Mouse (Mus musculus): ENCODE data around the gene Dmrtc1c2. TPM values are rescaled to one million over a fixed set of nuclear protein-coding genes. Genes with fewer than 3 reads are reported as not detected.
"Not testable (repeated sequence)": the region's sequence is repeated elsewhere in the genome, so short reads cannot be mapped to it uniquely, and the experiment has no call there.

The Dmrtc1c2 gene
- polyA plus RNA-seq (2014; fragmentation: Nextera tagmentation; extraction: Ambion mirVana): 0.17 TPM in 1 of 2 replicates, not detected in the other

DNA sequence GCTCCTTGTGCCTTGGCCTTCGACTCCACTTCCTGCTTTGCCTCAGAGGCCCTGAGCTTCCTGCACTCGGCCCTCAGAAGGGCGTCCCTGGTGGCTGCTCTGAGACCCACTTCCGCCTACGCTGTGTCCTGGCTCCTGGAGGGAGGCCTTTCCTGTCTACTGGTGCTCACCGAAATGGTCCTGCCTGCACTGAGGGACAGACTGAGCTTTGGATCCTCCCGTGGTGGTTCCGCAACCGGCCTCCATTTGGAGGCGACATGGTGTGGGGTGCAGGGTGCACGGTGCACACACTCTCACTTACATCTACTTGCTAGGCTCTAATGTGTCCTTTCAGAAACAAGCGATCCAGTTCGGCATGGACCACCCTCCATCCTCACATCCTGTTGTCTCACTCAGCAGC lies at the start of gene Dmrtc1c2:
TSS of gene Dmrtc1c2 (minus strand) at position 101 of the 400 bp plus-strand sequence.
- ATAC-seq (replicated peaks; ENCODE audit: insufficient number of reproducible peaks, low FRiP score, low TSS enrichment); H3K27me3 ChIP-seq (ENCODE audit: control insufficient read depth, insufficient read depth, low read length); H3K36me3 ChIP-seq (ENCODE audit: control insufficient read depth, insufficient read depth, low read length); H3K4me1 ChIP-seq (ENCODE audit: control insufficient read depth, insufficient read depth, low read length); H3K4me2 ChIP-seq; H3K9me3 ChIP-seq (replicated peaks; ENCODE audit: control insufficient read depth, low read length); H3K9ac ChIP-seq (ENCODE audit: low read depth, low read length); H3K27ac ChIP-seq (ENCODE audit: low read depth, low read length); H3K4me3 ChIP-seq (ENCODE audit: low read depth, low read length): not testable (repeated sequence)
- 86% methylated on average over 1 of the region's 13 CpGs for WGBS (ENCODE audit: insufficient replicate concordance)

DNA sequence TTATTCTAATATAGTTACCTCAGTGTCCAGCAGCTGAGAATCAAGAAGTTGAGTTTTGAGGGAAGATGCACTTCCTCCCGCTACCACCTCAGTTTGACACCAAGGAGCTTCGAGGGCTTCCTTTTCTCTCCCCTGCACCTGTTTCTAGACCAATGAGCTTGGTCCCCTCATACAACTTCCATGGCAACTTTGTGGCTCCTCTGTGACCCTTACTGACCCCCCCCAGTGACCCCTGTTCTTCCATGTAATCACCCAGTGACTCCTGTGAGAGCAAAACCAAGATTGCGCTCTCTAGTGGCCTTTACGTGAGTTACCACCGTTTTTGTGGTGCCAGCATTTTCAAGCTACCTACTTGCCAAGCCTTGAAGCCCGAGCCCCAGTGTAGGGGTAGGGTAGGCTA lies 13.5 kb upstream of the Dmrtc1c2 start, which contains the start of gene 1700031F05Rik:
TSS of gene 1700031F05Rik (minus strand) at position 101 of the 400 bp plus-strand sequence.
- no peak within 1 kb of the TSS for H3K27ac ChIP-seq (ENCODE audit: low read depth, low read length)

DNA sequence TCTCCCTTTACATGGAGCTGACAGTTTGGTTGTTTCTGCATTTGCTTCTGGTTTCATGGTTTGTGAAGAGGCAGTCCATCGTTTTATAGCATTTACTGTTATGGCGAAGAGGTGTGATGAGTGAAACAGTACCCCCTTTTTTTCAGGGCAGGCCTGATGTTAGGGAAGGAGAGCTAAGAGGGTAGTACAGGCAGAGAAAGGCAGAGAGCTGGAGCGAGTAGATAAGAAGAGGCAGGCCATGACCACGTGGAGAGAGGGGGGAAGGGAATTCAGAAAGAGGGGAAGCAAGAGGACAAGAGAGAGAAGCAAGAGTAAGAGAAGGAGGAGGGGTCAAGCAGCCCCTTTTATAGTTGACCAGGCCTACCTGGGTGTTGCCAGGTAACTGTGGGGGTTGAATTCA lies 42.1 kb downstream of the Dmrtc1c2 start:
- Histone ChIP-seq H3K36me3 (ENCODE audit: control insufficient read depth, insufficient read depth, low read length) (no peaks in the 10 kb centered on the region), H3K27me3 (ENCODE audit: control insufficient read depth, insufficient read depth, low read length) (no peaks in the 10 kb centered on the region), H3K27ac (ENCODE audit: low read depth, low read length) (no peak overlapping the region), H3K4me2 (no peak overlapping the region), H3K4me3 (ENCODE audit: low read depth, low read length) (no peak overlapping the region), H3K9me3 (replicated peaks; ENCODE audit: control insufficient read depth, low read length) (no peaks in the 10 kb centered on the region), H3K9ac (ENCODE audit: low read depth, low read length) (no peak overlapping the region), H3K4me1 (ENCODE audit: control insufficient read depth, insufficient read depth, low read length) (no peaks in the 10 kb centered on the region)
- ATAC-seq (replicated peaks; ENCODE audit: insufficient number of reproducible peaks, low FRiP score, low TSS enrichment): no peak
- WGBS (ENCODE audit: insufficient replicate concordance): 46% methylated on average over 4 of the region's 4 CpGs

More for the DNA sequence above, 13.5 kb upstream of the Dmrtc1c2 start, which contains the start of gene 1700031F05Rik:
- ATAC-seq (replicated peaks; ENCODE audit: insufficient number of reproducible peaks, low FRiP score, low TSS enrichment): no peak
- no peaks in the 10 kb centered on the region for H3K36me3 ChIP-seq (ENCODE audit: control insufficient read depth, insufficient read depth, low read length)
- H3K9ac ChIP-seq (ENCODE audit: low read depth, low read length): no peak within 1 kb of the TSS
- no peak within 1 kb of the TSS for H3K4me3 ChIP-seq (ENCODE audit: low read depth, low read length)
- no peak within 1 kb of the TSS for H3K4me2 ChIP-seq
- WGBS (ENCODE audit: insufficient replicate concordance): 88% methylated on average over 6 of the region's 6 CpGs
- H3K4me1 ChIP-seq (ENCODE audit: control insufficient read depth, insufficient read depth, low read length): no peaks in the 10 kb centered on the region
- H3K9me3 ChIP-seq (replicated peaks; ENCODE audit: control insufficient read depth, low read length): no peaks in the 10 kb centered on the region
- no peaks in the 10 kb centered on the region for H3K27me3 ChIP-seq (ENCODE audit: control insufficient read depth, insufficient read depth, low read length)

DNA sequence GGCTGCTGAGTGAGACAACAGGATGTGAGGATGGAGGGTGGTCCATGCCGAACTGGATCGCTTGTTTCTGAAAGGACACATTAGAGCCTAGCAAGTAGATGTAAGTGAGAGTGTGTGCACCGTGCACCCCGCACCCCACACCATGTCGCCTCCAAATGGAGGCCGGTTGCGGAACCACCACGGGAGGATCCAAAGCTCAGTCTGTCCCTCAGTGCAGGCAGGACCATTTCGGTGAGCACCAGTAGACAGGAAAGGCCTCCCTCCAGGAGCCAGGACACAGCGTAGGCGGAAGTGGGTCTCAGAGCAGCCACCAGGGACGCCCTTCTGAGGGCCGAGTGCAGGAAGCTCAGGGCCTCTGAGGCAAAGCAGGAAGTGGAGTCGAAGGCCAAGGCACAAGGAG lies 51.8 kb downstream of the Dmrtc1c2 start, which contains the start of gene Dmrtc1c1:
TSS of gene Dmrtc1c1 (plus strand) at position 301 of the 400 bp plus-strand sequence.
- H3K27me3 ChIP-seq (ENCODE audit: control insufficient read depth, insufficient read depth, low read length); H3K4me3 ChIP-seq (ENCODE audit: low read depth, low read length); H3K36me3 ChIP-seq (ENCODE audit: control insufficient read depth, insufficient read depth, low read length); H3K9me3 ChIP-seq (replicated peaks; ENCODE audit: control insufficient read depth, low read length); H3K27ac ChIP-seq (ENCODE audit: low read depth, low read length); H3K4me2 ChIP-seq; H3K9ac ChIP-seq (ENCODE audit: low read depth, low read length); H3K4me1 ChIP-seq (ENCODE audit: control insufficient read depth, insufficient read depth, low read length); ATAC-seq (replicated peaks; ENCODE audit: insufficient number of reproducible peaks, low FRiP score, low TSS enrichment): not testable (repeated sequence)
- 100% methylated on average over 1 of the region's 14 CpGs for WGBS (ENCODE audit: insufficient replicate concordance)

Other genes with a start within 250 kb of the Dmrtc1c2 start
- 9.9 and 12.1 TPM in 2 replicates for gene Phka1, start 210.4 kb downstream of the Dmrtc1c2 start, polyA plus RNA-seq (2014; fragmentation: Nextera tagmentation; extraction: Ambion mirVana)
- gene Gm3880, start 167.6 kb downstream of the Dmrtc1c2 start, polyA plus RNA-seq (2014; fragmentation: Nextera tagmentation; extraction: Ambion mirVana): not detected in 2 replicates
- not detected in 2 replicates for gene Gm9112, start 147.0 kb downstream of the Dmrtc1c2 start, polyA plus RNA-seq (2014; fragmentation: Nextera tagmentation; extraction: Ambion mirVana)
- not detected in 2 replicates for gene Dmrtc1b, start 146.8 kb downstream of the Dmrtc1c2 start, polyA plus RNA-seq (2014; fragmentation: Nextera tagmentation; extraction: Ambion mirVana)
- not detected in 2 replicates for gene Dmrtc1c1, start 51.7 kb downstream of the Dmrtc1c2 start, polyA plus RNA-seq (2014; fragmentation: Nextera tagmentation; extraction: Ambion mirVana)
- gene 1700031F05Rik, start 13.4 kb upstream of the Dmrtc1c2 start, polyA plus RNA-seq (2014; fragmentation: Nextera tagmentation; extraction: Ambion mirVana): not detected in 2 replicates
- gene Dmrtc1a, start 54.1 kb upstream of the Dmrtc1c2 start, polyA plus RNA-seq (2014; fragmentation: Nextera tagmentation; extraction: Ambion mirVana): 0.30 and 0.39 TPM in 2 replicates
- not detected in 2 replicates for gene 1700011M02Rik, start 54.3 kb upstream of the Dmrtc1c2 start, polyA plus RNA-seq (2014; fragmentation: Nextera tagmentation; extraction: Ambion mirVana)
- not detected in 2 replicates for gene 1700018G05Rik, start 73.8 kb upstream of the Dmrtc1c2 start, polyA plus RNA-seq (2014; fragmentation: Nextera tagmentation; extraction: Ambion mirVana)